Mouse (Mus musculus) embryo, embryonic 9.5 days (tissue): ENCODE measurements at regions not wholly inside any gene's neighbourhood (a gene's known extent, or its start where the extent isn't known, plus 50 kb on each side); places are given as distances from the start of the nearest gene placed in this dataset.

Experiments used
- DNase-seq: peaks from one replicate; pipeline ENCODE4 v3.0.0-alpha.2; 2017; ENCODE audit errors: extremely low spot score

GRCm38 (mm10) chr9:59153126-59153525 lies 116.9 kb upstream of the Neo1 start:
- DNase-seq = peak; percentile 10

GRCm38 (mm10) chr9:59144256-59144800 lies 108.1 kb upstream of the Neo1 start:
- DNase-seq = no peak

GRCm38 (mm10) chr9:59143610-59144009 lies 107.4 kb upstream of the Neo1 start:
- no peak for DNase-seq

GRCm38 (mm10) chr9:59134171-59135041 lies 98.2 kb upstream of the Neo1 start:
- peak; percentile 57 for DNase-seq

- DNase-seq = no peak
Measured at GRCm38 (mm10) chr9:59129699-59130340, 93.6 kb upstream of the Neo1 start.

- DNase-seq = no peak
Measured at GRCm38 (mm10) chr9:59129252-59129651, 93.0 kb upstream of the Neo1 start.

GRCm38 (mm10) chr9:59128023-59128422 lies 91.8 kb upstream of the Neo1 start:
- no peak for DNase-seq

GRCm38 (mm10) chr9:59125886-59126285 lies 89.6 kb upstream of the Neo1 start:
- DNase-seq = no peak

- DNase-seq = no peak
Measured at GRCm38 (mm10) chr9:59116561-59116960, 80.3 kb upstream of the Neo1 start.

GRCm38 (mm10) chr9:59113859-59114258 lies 77.6 kb upstream of the Neo1 start:
- DNase-seq = no peak

- DNase-seq = no peak
Measured at GRCm38 (mm10) chr9:59099738-59100137, 63.5 kb upstream of the Neo1 start.

GRCm38 (mm10) chr9:59097564-59097963 lies 61.3 kb upstream of the Neo1 start:
- DNase-seq = no peak

GRCm38 (mm10) chr9:59096551-59097268 lies 60.5 kb upstream of the Neo1 start:
- no peak for DNase-seq

GRCm38 (mm10) chr9:59095626-59096025 lies 59.4 kb upstream of the Neo1 start:
- no peak for DNase-seq

- DNase-seq = no peak
Measured at GRCm38 (mm10) chr9:59094106-59094505, 57.9 kb upstream of the Neo1 start.

- no peak for DNase-seq
Measured at GRCm38 (mm10) chr9:59091179-59091578, 54.9 kb upstream of the Neo1 start.

- no peak for DNase-seq
Measured at GRCm38 (mm10) chr9:59087704-59088103, 51.5 kb upstream of the Neo1 start.

GRCm38 (mm10) chr9:59087112-59087511 lies 50.9 kb upstream of the Neo1 start:
- DNase-seq = no peak

- no peak for DNase-seq
Measured at GRCm38 (mm10) chr9:59086556-59087102, 50.4 kb upstream of the Neo1 start.
